Mouse (Mus musculus) embryo, embryonic 10 days (tissue): ENCODE measurements around the gene Cmtm4.
"Not testable (repeated sequence)": the region's sequence is repeated elsewhere in the genome, so short reads cannot be mapped to it uniquely, and the experiment has no call there.

Source experiments
- DNase-seq: peaks from one replicate; pipeline ENCODE4 v3.0.0-alpha.2; 2015; ENCODE audit warnings: low spot score

Cmtm4 gene

DNA sequence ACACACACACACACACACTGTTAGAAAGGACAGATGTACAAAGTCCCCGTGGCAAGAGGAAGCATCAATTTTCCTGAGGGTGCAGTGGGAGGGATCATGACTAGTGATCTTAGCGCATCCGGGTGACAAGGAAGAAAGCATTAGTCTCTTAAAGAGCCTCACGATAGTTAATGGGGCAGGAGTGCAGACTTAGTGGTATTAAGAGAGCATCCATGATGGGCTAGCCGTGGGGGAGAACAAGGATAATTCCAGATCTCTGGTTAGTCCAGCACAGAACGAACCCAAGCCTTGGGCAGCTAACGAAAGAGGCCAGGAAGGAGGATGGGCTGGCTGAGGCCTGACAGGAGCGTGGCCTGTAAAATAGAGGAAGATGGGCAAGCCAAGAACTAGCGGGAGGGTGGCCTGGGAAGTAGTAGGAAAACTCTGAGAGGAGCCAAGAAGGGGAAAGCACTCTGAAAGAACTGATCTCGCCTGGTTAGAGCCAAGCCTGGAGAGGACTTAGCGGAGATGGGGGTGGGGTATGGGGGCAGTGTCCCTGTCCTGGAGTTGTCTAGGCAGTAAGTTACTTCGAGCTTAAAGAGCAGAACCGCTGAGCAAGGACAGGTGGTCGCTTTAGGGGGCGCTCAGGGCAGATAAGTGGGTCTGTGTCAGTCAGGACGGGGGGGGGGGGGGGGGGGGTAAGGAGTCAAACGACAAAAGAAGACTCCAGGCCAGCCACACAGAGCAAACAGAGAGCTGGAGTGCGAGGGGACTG, 56.2 kb downstream of the Cmtm4 start, which contains the start of gene Cmtm3:
Gene Cmtm3 (plus strand): TSS at position 182 of the 754 bp plus-strand sequence.
- DNase-seq = peak; percentile 16

DNA sequence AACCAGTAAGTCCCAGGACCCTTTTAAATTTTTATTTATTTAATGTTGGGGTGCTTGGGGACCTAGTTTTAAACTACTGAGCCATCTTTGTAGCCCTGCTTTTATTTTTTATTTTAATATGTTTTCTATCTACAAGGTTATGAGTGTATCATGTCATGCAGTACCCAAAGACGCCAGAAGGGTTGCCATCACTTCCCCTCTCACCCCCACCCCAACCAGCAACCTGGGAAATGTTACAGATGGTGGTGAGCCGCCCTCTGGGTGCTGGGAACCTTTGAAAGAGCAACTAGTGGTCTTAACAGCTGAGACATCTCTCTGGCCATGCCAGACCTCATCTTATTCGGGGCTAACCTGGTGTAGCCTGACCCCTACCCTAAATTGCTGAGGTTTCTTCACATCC, 57.7 kb downstream of the Cmtm4 start:
- no peak for DNase-seq

DNA sequence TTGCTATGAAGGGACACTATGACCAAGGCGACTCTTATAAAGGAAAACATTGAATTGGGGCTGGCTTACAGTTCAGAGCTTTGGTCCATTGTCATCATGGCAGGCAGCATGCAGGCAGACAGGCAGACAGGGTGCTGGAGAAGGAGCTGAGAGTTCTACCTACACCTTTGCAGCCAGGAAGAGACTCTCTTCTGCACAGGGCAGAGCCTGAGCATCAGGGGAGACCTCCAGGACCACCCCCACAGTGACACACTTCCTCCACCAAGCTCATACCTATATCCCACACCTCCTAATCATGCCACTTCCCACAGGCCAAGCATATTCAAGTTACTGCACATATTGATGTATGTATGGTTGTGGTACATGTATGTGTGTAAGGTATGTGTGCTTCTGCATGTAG, 58.8 kb downstream of the Cmtm4 start:
- no peak for DNase-seq

DNA sequence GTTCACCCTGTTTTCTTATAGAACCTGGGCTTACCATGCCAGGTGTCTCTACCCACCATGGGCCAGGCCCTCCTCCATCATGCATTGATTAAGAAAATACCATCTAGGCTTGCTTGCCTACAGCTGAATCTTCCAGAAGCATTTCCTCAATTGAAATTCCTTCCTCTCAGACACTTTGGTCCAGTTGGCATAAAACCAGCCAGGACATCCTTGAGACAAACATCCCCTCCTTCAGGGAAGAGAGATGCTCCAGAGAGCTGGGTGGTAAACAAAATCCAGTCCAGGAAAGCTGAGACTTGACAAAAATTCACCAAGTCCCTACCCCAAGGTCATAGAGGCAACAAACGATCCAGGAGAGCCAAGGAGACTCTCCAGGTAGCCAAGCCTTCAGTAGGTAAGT, 61.4 kb downstream of the Cmtm4 start:
- DNase-seq = no peak

DNA sequence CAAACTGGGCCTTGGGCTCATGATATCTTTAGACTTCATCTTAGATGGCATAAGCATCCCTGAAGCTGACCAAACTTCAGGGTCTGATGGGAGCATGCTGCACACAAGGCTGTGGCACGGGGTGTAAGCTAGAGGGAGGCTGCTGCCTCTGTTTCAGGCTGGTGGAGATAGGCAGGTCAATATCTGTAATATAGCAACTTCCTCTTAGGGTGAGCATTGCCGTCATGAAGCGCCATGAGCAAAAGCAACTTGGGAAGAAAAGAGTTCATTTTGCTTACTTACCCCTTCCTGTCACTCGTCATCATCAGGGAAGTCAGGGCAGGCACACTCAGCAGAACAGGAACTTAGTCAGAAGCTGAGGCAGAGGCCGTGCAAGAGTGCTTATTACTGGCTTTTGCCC, 61.8 kb downstream of the Cmtm4 start:
- DNase-seq = no peak

DNA sequence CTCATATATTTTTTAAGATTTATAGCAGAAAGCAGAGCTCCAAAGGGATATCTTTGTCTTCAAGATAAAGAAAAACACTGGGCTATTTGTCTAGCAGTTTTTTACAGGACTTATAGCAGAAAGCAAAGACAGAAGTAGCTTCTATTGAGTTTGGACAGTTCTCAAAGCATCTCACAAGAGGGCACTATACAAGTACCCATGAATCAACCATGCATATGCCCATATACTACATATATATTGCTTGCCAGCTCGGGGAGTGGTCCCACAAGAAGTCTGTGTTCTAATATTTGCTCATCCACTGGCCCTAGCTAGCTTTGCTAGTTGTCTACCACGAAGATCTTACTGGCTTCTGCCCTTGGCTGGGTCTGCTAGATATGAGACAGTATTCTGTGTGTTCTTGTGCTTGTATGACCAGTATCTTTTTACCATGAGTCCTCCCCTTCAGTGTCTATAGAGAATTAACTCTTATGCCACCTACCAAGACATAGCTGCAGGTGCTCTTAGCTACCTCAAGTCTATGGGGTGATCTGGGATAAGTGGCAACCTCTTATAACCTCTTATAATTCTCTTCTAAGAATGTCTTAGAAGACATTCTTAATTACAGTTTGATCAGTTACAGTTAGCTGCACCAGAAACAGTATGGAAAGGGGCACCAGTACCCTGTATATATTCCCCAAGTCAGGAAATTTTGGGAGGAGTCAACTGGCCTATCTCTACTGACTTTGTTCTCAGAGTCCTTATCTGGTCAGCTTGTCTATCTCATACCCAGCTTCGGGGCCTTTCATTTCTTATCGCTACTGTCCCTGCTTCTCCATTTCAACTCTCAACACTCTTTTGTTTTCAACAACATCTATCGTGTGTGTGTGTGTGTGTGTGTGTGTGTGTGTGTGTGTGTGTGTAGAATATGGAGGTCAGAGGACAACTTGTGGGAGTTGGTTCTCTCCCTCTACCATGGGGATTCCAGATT, 62.7 kb downstream of the Cmtm4 start:
- no peak for DNase-seq

DNA sequence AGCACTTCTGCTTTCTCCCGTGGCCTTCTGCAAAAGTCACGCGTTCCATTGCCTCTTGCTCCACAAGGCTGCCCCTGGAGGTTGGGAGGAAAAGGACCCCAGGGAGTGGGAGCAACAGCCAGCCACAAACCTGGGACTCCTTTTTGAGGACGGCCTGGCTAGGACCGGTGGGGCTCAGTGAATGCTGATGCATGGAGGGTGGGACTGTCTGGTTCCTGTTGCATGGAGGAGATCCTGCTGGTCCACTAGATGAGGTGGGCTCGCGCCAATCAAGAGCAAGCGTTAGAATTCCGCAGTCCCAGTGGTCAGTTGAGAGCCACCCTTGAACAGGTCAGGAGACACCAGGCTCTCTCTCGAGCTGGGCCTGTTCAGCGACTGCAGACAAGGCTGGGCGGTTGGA, 73.7 kb downstream of the Cmtm4 start, which contains the start of gene Cmtm2b:
Gene Cmtm2b (plus strand): TSS at position 301 of the 400 bp plus-strand sequence.
- not testable (repeated sequence) for DNase-seq

DNA sequence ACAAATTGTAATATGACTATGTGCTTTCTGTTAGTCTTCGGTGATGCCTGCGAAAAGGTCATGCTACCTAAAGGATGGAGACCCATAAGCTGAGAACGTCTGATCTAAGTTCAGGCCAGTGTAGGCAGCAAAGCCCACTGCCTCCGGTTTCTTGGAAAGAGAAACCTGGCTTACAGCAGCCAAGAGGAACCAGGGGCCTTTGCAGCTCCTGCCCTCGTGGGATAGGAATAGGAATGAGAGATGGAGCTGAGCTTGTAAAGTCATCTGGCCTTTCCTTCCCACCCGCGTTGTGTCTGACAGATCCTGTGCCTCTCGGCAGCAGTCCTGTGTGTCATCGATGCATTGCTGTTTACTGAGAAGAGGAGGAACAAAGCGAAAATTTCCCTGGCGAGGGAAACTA, 74.3 kb downstream of the Cmtm4 start, which contains the start of gene Gm11020:
Gene Gm11020 (plus strand): TSS at position 301 of the 400 bp plus-strand sequence.
- DNase-seq = not testable (repeated sequence)

DNA sequence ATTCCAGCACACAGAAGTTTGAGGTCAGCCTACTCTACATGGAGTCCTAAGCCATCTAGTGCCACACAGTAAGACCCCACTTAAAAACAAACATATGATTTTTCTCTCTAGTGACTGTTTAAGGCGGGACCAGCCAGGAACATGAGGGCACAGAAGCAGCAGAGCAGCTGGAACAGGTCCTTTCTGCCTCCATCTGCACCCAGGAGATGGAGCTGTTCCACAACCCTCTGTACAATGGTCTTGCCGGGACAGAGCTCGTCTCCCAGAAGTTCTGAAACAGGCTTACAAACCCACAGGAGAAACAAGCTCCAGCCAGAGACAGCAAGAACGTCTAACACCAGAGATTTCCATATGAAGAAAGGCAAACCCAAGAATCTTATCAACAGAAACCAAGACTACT, 82.3 kb downstream of the Cmtm4 start:
- no peak for DNase-seq

DNA sequence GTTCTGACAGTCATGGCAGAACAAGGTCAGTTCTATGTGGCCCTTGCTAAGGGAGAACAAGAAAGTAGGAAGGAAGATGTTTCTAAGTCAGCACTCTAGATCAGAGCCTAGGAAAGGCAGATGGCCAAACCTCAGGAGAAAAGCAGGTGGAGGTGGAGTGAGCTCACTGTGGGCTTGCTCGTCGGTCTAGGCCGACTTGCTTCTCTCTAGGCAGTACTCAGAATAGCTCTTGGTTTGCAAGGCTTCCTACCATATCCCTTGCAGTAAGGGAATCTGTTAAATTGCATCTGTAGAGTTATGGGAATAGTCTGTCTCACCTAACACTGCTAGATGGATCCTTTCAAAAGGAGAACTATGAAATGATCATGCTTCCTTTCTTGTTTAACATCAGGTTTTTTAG, 83.6 kb downstream of the Cmtm4 start:
- DNase-seq = not testable (repeated sequence)

DNA sequence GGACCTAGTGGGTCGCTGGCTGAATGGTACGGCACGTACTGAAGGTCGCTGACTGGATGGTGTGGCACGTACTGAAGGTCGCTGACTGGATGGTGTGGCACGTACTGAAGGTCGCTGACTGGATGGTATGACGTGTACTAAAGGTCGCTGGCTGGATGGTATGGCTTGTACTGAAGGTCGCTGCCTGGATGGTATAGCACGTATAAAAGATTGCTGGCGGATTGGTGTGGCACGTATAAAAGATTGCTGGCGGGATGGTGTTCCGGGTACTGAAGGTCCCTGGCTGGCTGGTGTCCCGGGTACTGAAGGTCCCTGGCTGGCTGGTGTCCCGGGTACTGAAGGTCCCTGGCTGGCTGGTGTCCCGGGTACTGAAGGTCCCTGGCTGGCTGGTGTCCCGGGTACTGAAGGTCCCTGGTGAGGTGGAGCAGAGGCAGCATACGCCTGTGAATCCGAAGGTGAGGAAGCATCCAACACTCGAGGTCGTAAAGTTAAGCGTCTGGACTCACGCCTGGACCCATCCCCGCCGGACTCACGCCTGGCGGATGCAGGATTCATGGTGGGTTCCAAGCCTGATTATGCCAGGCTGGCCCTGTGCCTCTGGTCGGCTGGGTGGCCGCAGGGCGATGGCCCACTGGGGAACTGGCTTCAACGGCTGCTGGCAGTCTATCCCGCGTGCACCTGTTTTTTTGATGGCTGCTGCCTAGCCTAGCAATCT, 86.0 kb downstream of the Cmtm4 start, which contains the start of the genes Gm45711 and Cmtm1:
Gene Gm45711 (minus strand): TSS at position 641 of the 715 bp plus-strand sequence.
Gene Cmtm1 (minus strand): TSS at position 705 of the 715 bp plus-strand sequence.
- DNase-seq = not testable (repeated sequence)

DNA sequence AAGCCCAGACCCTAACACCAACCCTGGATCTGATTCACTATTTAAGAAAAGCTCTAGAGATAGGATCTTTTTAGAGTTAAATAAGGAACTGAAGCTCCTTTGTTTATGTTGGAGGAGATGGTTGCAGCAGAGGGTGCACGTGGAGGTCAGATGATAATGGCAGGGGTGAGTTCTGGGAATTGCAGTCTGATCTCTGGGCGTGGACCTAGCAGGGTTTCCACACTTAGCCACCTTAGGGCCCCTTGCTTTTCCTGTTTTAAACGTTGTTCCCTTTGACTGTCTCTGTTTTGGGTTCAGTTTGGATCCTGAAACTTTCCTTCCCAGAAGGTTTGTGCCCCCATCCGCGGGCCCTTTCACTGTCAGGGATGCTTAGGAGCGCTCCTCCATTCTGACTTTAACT, 87.3 kb downstream of the Cmtm4 start:
- DNase-seq = not testable (repeated sequence)

DNA sequence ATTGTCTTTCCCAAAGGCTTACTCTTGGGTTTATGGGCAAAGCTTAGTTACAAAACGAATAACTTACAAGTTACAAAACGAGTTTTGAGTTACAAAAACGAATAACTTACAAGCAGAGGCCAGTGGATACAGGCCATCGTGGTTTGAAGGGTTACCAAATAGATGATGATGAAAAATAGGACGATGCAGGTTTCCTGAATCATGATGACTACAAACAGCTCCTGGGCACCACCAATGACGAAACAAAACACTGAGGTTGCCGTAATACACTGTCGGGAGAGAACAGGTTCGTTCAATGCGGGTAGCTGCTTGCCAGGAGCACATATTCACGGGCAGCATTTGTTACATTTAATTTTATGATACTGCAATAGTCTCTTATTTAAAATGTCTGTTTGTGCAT, 90.6 kb downstream of the Cmtm4 start:
- no peak for DNase-seq

DNA sequence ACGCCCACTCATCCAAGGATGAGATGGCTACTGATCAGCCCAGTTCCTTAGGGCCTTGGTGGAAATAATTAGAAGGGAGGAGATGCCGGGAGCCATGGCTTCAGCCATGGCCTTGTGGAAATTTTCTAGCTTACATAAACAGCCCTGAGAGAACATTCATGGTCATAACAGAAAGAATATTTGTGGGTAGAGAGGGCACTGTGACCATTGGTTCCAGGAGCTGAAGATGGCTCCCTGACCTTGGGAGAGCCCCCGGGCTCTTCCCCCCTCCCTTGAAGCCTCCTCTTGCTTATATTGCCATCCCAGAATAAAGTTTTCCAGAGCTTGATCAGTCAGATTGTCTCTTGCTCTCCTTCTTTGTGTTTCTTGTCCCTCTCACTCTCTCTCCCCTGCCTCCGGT, 93.1 kb downstream of the Cmtm4 start:
- not testable (repeated sequence) for DNase-seq

DNA sequence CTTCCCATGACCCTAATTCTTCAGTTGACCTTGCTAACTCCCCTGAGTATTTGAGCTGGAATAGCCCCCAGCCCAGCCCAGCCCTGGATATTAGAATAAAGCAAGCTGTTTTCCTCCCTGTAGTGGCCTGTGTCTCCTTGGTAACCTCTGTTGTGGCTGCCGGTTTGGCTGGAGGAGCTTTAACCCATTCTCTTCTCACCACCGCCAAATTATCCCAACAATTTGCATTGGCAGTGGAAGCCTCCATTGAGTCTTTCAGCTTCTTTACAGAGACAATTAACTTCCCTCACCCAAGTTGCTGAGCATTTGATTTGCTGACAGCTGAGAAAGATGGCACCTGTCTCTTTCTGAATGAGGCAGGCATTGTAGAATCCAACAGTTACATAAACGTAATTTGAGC, 94.0 kb downstream of the Cmtm4 start:
- peak; percentile 44 for DNase-seq
